Mouse (Mus musculus): ENCODE results near the gene Rars2. TPM values are rescaled to one million over a fixed set of nuclear protein-coding genes. Genes with fewer than 3 reads are reported as not detected.

Gene Rars2
- polyA plus RNA-seq, 1 experiment from 2014 or later: 49.4 TPM

DNA sequence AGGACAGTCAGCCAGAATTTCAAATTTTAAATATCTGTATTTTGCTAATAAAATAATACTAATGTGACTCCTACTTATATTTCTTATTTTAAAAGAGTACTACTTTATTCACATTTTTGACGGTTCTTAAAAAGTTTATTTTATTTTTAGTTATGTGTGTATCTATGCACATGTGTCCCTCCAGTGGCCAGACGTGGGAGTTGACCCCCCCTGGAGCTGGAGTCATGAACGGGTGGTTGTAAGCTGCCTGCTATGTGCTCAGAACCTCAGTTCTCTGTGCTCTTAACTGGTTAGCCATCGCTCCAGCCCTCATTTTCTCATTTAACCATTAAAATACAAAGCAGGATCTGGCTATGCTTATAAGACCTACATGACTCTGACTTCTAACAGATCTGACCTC is 88.3 kb downstream of the Rars2 start:
- Histone ChIP-seq H3K4me2 (ENCODE audit: low read length) (no peak overlapping the region), H3K9ac (ENCODE audit: low read depth, low read length) (no peak overlapping the region), H3K27ac (ENCODE audit: low read depth, low read length) (no peak overlapping the region), H3K4me1 (ENCODE audit: control insufficient read depth, insufficient read depth, low read depth, low read length) (no peaks in the 10 kb centered on the region), H3K27me3 (replicated peaks; ENCODE audit: control insufficient read depth, insufficient read depth, low read length) (no peaks in the 10 kb centered on the region), H3K36me3 (ENCODE audit: control insufficient read depth, insufficient read depth, low read length) (no peaks in the 10 kb centered on the region), H3K9me3 (ENCODE audit: control insufficient read depth, low read length) (no peaks in the 10 kb centered on the region), H3K4me3 (ENCODE audit: low read length) (no peak overlapping the region)
- ATAC-seq: no peak
- 69% methylated on average over 4 of the region's 4 CpGs for WGBS

DNA sequence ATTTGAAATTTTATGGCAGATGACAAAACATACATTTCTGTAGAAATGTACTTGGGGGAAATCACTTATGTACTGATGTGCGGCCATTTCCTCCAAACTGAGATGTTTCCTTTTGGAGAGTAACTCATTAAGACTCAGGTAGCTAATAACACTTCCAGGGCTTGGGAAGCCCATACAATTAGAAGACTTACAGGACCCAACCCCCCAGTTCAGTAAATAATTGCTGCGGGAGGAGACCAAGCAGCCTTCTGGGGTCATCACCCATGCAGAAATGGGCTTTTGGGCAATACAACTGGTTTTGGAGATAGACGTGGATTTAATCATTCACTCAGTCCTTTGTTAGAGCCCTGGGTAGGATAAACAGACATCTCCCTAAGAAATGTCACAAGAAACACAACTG is 92.5 kb downstream of the Rars2 start:
- Histone ChIP-seq H3K9ac (ENCODE audit: low read depth, low read length) (no peak overlapping the region), H3K4me2 (ENCODE audit: low read length) (no peak overlapping the region), H3K4me3 (ENCODE audit: low read length) (no peak overlapping the region), H3K4me1 (ENCODE audit: control insufficient read depth, insufficient read depth, low read depth, low read length) (no peaks in the 10 kb centered on the region), H3K36me3 (ENCODE audit: control insufficient read depth, insufficient read depth, low read length) (no peaks in the 10 kb centered on the region), H3K27me3 (replicated peaks; ENCODE audit: control insufficient read depth, insufficient read depth, low read length) (no peaks in the 10 kb centered on the region), H3K9me3 (ENCODE audit: control insufficient read depth, low read length) (no peaks in the 10 kb centered on the region), H3K27ac (ENCODE audit: low read depth, low read length) (no peak overlapping the region)
- ATAC-seq: no peak
- 68% methylated on average over 3 of the region's 3 CpGs for WGBS

DNA sequence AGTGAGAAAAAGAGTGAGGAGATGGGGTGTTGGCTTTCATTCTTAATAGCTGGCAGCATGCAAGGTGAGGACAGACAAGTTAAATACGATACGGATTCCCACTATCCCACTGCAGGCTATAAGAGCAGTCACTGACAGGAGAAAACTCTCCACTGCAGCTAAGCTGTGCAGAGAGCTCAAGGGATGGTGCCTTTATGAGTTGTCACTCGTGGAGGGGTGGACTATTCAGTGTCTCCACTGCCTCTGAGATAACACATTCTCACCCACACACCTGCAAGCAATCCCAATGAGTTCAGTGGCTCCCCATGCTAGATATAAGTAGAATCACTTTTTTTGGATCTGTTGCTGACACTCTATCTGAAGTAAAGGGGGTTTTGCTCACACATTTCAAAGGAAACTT is 93.4 kb downstream of the Rars2 start:
- Histone ChIP-seq H3K4me1 (ENCODE audit: control insufficient read depth, insufficient read depth, low read depth, low read length) (no peaks in the 10 kb centered on the region), H3K27ac (ENCODE audit: low read depth, low read length) (no peak overlapping the region), H3K27me3 (replicated peaks; ENCODE audit: control insufficient read depth, insufficient read depth, low read length) (no peaks in the 10 kb centered on the region), H3K4me2 (ENCODE audit: low read length) (no peak overlapping the region), H3K4me3 (ENCODE audit: low read length) (no peak overlapping the region), H3K9me3 (ENCODE audit: control insufficient read depth, low read length) (no peaks in the 10 kb centered on the region), H3K9ac (ENCODE audit: low read depth, low read length) (no peak overlapping the region), H3K36me3 (ENCODE audit: control insufficient read depth, insufficient read depth, low read length) (no peaks in the 10 kb centered on the region)
- no peak for ATAC-seq
- WGBS: 79% methylated on average over 3 of the region's 3 CpGs

Other genes starting within 250 kb of the Rars2 start
- gene Akirin2, start 64.0 kb upstream of the Rars2 start, polyA plus RNA-seq (2015; fragmentation: Nextera tagmentation; extraction: Ambion mirVana): 35.3 and 56.6 TPM in 2 replicates
- gene Orc3, start within 50 bp of the Rars2 start, polyA plus RNA-seq (2015; fragmentation: Nextera tagmentation; extraction: Ambion mirVana): 71.0 and 76.9 TPM in 2 replicates
- 47.3 and 51.9 TPM in 2 replicates for gene Slc35a1, start 72.5 kb downstream of the Rars2 start, polyA plus RNA-seq (2015; fragmentation: Nextera tagmentation; extraction: Ambion mirVana)
- gene Cfap206, start 115.2 kb downstream of the Rars2 start, polyA plus RNA-seq (2015; fragmentation: Nextera tagmentation; extraction: Ambion mirVana): 2.9 and 4.0 TPM in 2 replicates
- not detected in 2 replicates for gene Gm136, start 141.3 kb downstream of the Rars2 start, polyA plus RNA-seq (2015; fragmentation: Nextera tagmentation; extraction: Ambion mirVana)
- gene Smim8, start 163.5 kb downstream of the Rars2 start, polyA plus RNA-seq (2015; fragmentation: Nextera tagmentation; extraction: Ambion mirVana): 45.8 and 49.8 TPM in 2 replicates